Mouse (Mus musculus): ENCODE data around the gene Lrmda. TPM values are rescaled to one million over a fixed set of nuclear protein-coding genes. Genes with fewer than 3 reads are reported as not detected.

Lrmda gene
- polyA plus RNA-seq, 1 experiment from 2014 or later: 0.80 TPM

GRCm38 (mm10) chr14:22284823-22285517, 265.5 kb downstream of the Lrmda start:
- Histone ChIP-seq H3K36me3 (ENCODE audit: control insufficient read depth, insufficient read depth, low read length) (no peaks in the 10 kb centered on the region), H3K4me3 (ENCODE audit: low read length) (no peak overlapping the region), H3K4me1 (ENCODE audit: control insufficient read depth, insufficient read depth, low read depth, low read length) (no peaks in the 10 kb centered on the region; the same call in 1 of the 2 replicates), H3K27me3 (replicated peaks; ENCODE audit: control insufficient read depth, insufficient read depth, low read length) (no peaks in the 10 kb centered on the region), H3K9me3 (ENCODE audit: control insufficient read depth, low read length) (no peaks in the 10 kb centered on the region), H3K27ac (ENCODE audit: low read depth, low read length) (no peak overlapping the region), H3K9ac (ENCODE audit: low read depth, low read length) (no peak overlapping the region), H3K4me2 (ENCODE audit: low read length) (no peak overlapping the region)
- WGBS: 53% methylated on average over 15 of the region's 15 CpGs
- ATAC-seq: no peak

DNA sequence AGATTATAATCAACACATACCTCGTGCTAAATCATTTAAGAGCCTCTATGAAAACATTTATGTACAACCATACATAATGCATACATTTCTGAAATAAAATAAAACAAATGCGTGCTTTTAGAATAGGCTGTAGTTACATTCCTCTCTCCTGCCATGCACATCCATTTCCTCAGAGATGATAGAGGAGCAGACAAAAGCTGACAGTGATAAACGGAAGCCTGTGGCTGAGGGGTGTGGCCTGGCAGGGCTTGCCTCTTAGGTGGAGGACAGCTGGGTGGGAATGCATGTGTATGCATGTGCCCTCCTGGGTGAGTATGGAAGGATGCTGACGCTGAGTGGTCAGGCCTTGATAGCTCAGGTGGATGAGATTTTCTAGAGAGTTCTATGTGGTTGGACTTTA, 266.3 kb downstream of the Lrmda start:
- Histone ChIP-seq H3K4me2 (ENCODE audit: low read length) (no peak overlapping the region), H3K27ac (ENCODE audit: low read depth, low read length) (no peak overlapping the region), H3K9me3 (ENCODE audit: control insufficient read depth, low read length) (no peaks in the 10 kb centered on the region), H3K27me3 (replicated peaks; ENCODE audit: control insufficient read depth, insufficient read depth, low read length) (no peaks in the 10 kb centered on the region), H3K4me1 (ENCODE audit: control insufficient read depth, insufficient read depth, low read depth, low read length) (no peaks in the 10 kb centered on the region; the same call in 1 of the 2 replicates), H3K4me3 (ENCODE audit: low read length) (no peak overlapping the region), H3K9ac (ENCODE audit: low read depth, low read length) (no peak overlapping the region), H3K36me3 (ENCODE audit: control insufficient read depth, insufficient read depth, low read length) (no peaks in the 10 kb centered on the region)
- WGBS: 56% methylated on average over 4 of the region's 4 CpGs
- no peak for ATAC-seq

GRCm38 (mm10) chr14:22288179-22288578, 268.7 kb downstream of the Lrmda start:
- Histone ChIP-seq H3K4me1 (ENCODE audit: control insufficient read depth, insufficient read depth, low read depth, low read length) (no peaks in the 10 kb centered on the region), H3K9ac (ENCODE audit: low read depth, low read length) (no peak overlapping the region), H3K9me3 (ENCODE audit: control insufficient read depth, low read length) (no peaks in the 10 kb centered on the region), H3K4me3 (ENCODE audit: low read length) (no peak overlapping the region), H3K27ac (ENCODE audit: low read depth, low read length) (no peak overlapping the region), H3K36me3 (ENCODE audit: control insufficient read depth, insufficient read depth, low read length) (no peaks in the 10 kb centered on the region), H3K27me3 (replicated peaks; ENCODE audit: control insufficient read depth, insufficient read depth, low read length) (no peaks in the 10 kb centered on the region), H3K4me2 (ENCODE audit: low read length) (no peak overlapping the region)
- 61% methylated on average over 10 of the region's 10 CpGs for WGBS
- ATAC-seq: no peak

DNA sequence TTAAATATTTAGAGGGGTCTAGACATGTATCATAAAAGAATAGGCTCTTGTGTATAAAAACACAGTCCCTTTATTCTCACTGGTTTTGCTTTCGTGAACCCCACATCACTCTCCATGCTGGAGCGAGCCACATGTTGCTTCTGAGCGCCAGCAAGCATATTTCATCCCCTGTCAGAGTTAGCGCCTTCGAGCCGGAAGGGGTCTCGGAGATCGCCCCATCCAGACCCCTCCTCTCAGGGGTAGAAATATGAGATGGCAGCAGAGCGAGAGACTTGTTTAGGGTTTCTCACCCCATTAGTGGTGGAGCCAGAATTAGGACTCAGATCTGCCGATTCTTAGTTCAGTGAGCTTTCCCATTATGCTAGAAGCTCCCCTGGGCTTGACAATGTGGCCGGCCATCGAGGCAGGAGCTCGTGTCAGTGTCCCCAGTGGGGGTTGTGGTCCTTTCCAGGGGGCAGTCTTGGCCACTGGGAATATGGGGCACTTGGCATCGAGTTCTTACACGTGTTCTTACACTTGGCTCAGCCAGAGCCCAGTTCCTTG, 269.9 kb downstream of the Lrmda start:
- 68% methylated on average over 15 of the region's 15 CpGs for WGBS
- Histone ChIP-seq H3K9me3 (ENCODE audit: control insufficient read depth, low read length) (no peaks in the 10 kb centered on the region), H3K27me3 (replicated peaks; ENCODE audit: control insufficient read depth, insufficient read depth, low read length) (no peaks in the 10 kb centered on the region), H3K9ac (ENCODE audit: low read depth, low read length) (no peak overlapping the region), H3K4me2 (ENCODE audit: low read length) (no peak overlapping the region), H3K4me3 (ENCODE audit: low read length) (no peak overlapping the region), H3K36me3 (ENCODE audit: control insufficient read depth, insufficient read depth, low read length) (no peaks in the 10 kb centered on the region), H3K27ac (ENCODE audit: low read depth, low read length) (no peak overlapping the region), H3K4me1 (ENCODE audit: control insufficient read depth, insufficient read depth, low read depth, low read length) (no peaks in the 10 kb centered on the region)
- no peak for ATAC-seq

GRCm38 (mm10) chr14:22294371-22294770, 274.9 kb downstream of the Lrmda start:
- H3K4me1 ChIP-seq (ENCODE audit: control insufficient read depth, insufficient read depth, low read depth, low read length): no peaks in the 10 kb centered on the region
- H3K36me3 ChIP-seq (ENCODE audit: control insufficient read depth, insufficient read depth, low read length): no peaks in the 10 kb centered on the region
- H3K9me3 ChIP-seq (ENCODE audit: control insufficient read depth, low read length): no peaks in the 10 kb centered on the region
- H3K27me3 ChIP-seq (replicated peaks; ENCODE audit: control insufficient read depth, insufficient read depth, low read length): no peaks in the 10 kb centered on the region
- H3K9ac ChIP-seq (ENCODE audit: low read depth, low read length): no peak overlapping the region
- ATAC-seq: no peak
- no peak overlapping the region for H3K4me2 ChIP-seq (ENCODE audit: low read length)
- H3K27ac ChIP-seq (ENCODE audit: low read depth, low read length): no peak overlapping the region
- 83% methylated on average over 4 of the region's 4 CpGs for WGBS
- H3K4me3 ChIP-seq (ENCODE audit: low read length): no peak overlapping the region

DNA sequence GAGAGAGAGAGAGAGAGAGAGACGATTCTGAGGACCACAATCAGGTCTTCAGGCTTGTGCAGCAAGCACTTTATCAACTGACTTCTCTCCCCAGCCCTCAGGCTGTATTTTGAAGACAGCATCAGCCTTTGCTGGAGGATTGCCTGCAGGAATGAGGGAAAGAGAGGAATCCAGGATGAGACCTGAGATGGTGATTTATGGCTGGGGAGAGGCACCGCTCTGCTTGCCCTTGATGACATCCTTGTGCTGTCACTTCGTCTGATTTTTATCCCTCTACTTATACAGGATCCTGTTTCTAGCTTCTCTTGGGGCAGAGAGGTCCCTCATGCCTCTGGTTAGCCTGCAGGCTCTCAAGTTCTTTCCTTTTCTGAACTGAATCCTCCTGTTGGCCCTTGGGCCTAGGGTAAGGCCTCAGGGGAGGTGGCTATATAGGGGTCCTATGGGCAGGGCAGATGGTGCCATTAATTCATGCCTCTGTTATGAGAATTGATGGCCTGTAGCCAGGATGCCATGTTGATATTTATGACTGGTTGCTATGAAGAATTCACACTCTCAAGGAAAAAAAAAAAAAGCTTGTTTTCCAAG, 277.2 kb downstream of the Lrmda start:
- Histone ChIP-seq H3K4me1 (ENCODE audit: control insufficient read depth, insufficient read depth, low read depth, low read length) (no peaks in the 10 kb centered on the region), H3K27ac (ENCODE audit: low read depth, low read length) (no peak overlapping the region), H3K4me3 (ENCODE audit: low read length) (no peak overlapping the region), H3K9ac (ENCODE audit: low read depth, low read length) (no peak overlapping the region), H3K4me2 (ENCODE audit: low read length) (no peak overlapping the region), H3K27me3 (replicated peaks; ENCODE audit: control insufficient read depth, insufficient read depth, low read length) (no peaks in the 10 kb centered on the region), H3K36me3 (ENCODE audit: control insufficient read depth, insufficient read depth, low read length) (no peaks in the 10 kb centered on the region), H3K9me3 (ENCODE audit: control insufficient read depth, low read length) (no peaks in the 10 kb centered on the region)
- ATAC-seq: no peak
- WGBS: 62% methylated on average over 3 of the region's 3 CpGs

- Histone ChIP-seq H3K4me1 (ENCODE audit: control insufficient read depth, insufficient read depth, low read depth, low read length) (peaks cover 3% of the 10 kb centered on the region), H3K27ac (ENCODE audit: low read depth, low read length) (0 out of 2 replicates have a peak overlapping the region, but pooled peaks have one; percentile 17), H3K4me2 (ENCODE audit: low read length) (no peak overlapping the region), H3K9me3 (ENCODE audit: control insufficient read depth, low read length) (no peaks in the 10 kb centered on the region), H3K27me3 (replicated peaks; ENCODE audit: control insufficient read depth, insufficient read depth, low read length) (no peaks in the 10 kb centered on the region), H3K36me3 (ENCODE audit: control insufficient read depth, insufficient read depth, low read length) (no peaks in the 10 kb centered on the region), H3K9ac (ENCODE audit: low read depth, low read length) (no peak overlapping the region), H3K4me3 (ENCODE audit: low read length) (no peak overlapping the region)
- no peak for ATAC-seq
- WGBS: 60% methylated on average over 5 of the region's 5 CpGs
Measured at GRCm38 (mm10) chr14:22306759-22307158, 287.2 kb downstream of the Lrmda start.

GRCm38 (mm10) chr14:22308059-22308458, 288.5 kb downstream of the Lrmda start:
- Histone ChIP-seq H3K27me3 (replicated peaks; ENCODE audit: control insufficient read depth, insufficient read depth, low read length) (no peaks in the 10 kb centered on the region), H3K4me3 (ENCODE audit: low read length) (no peak overlapping the region)
- ATAC-seq: no peak

DNA sequence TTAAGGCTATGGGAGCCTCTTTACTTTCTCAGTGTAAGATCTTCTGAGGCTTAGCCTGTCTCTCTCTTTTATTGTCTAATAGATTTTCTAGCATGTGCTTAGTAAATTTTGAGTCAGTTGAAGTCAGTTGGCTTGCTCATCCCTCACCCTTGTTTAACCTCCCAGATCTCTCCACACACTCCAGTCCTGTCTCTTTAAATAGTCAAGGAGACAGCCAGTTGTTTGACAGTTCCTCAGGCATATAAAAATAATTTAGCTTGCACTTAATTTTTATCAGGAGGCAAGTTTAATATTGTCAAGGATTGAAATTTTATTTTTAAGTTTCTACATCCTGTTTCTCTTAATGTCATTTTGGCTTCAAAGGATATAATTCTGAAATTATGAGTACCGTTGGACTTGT, 303.5 kb downstream of the Lrmda start:
- no peak for ATAC-seq
- no peaks in the 10 kb centered on the region for H3K27me3 ChIP-seq (replicated peaks; ENCODE audit: control insufficient read depth, insufficient read depth, low read length)

More at GRCm38 (mm10) chr14:22308059-22308458, 288.5 kb downstream of the Lrmda start:
- no peaks in the 10 kb centered on the region for H3K36me3 ChIP-seq (ENCODE audit: control insufficient read depth, insufficient read depth, low read length)
- no peak overlapping the region for H3K4me2 ChIP-seq (ENCODE audit: low read length)
- 36% methylated on average over 6 of the region's 6 CpGs for WGBS
- peaks cover 3% of the 10 kb centered on the region for H3K4me1 ChIP-seq (ENCODE audit: control insufficient read depth, insufficient read depth, low read depth, low read length)
- H3K9ac ChIP-seq (ENCODE audit: low read depth, low read length): no peak overlapping the region
- no peak overlapping the region for H3K27ac ChIP-seq (ENCODE audit: low read depth, low read length)
- H3K9me3 ChIP-seq (ENCODE audit: control insufficient read depth, low read length): no peaks in the 10 kb centered on the region

More for the DNA sequence above, 303.5 kb downstream of the Lrmda start:
- no peak overlapping the region for H3K9ac ChIP-seq (ENCODE audit: low read depth, low read length)
- H3K36me3 ChIP-seq (ENCODE audit: control insufficient read depth, insufficient read depth, low read length): no peaks in the 10 kb centered on the region
- H3K4me2 ChIP-seq (ENCODE audit: low read length): no peak overlapping the region
- WGBS: 96% methylated on average over 1 of the region's 1 CpGs
- H3K9me3 ChIP-seq (ENCODE audit: control insufficient read depth, low read length): no peaks in the 10 kb centered on the region
- H3K4me3 ChIP-seq (ENCODE audit: low read length): no peak overlapping the region
- H3K4me1 ChIP-seq (ENCODE audit: control insufficient read depth, insufficient read depth, low read depth, low read length): no peaks in the 10 kb centered on the region
- no peak overlapping the region for H3K27ac ChIP-seq (ENCODE audit: low read depth, low read length)
